ENCODE assay signal across 23 mouse cellular contexts in the genomic region with DNA sequence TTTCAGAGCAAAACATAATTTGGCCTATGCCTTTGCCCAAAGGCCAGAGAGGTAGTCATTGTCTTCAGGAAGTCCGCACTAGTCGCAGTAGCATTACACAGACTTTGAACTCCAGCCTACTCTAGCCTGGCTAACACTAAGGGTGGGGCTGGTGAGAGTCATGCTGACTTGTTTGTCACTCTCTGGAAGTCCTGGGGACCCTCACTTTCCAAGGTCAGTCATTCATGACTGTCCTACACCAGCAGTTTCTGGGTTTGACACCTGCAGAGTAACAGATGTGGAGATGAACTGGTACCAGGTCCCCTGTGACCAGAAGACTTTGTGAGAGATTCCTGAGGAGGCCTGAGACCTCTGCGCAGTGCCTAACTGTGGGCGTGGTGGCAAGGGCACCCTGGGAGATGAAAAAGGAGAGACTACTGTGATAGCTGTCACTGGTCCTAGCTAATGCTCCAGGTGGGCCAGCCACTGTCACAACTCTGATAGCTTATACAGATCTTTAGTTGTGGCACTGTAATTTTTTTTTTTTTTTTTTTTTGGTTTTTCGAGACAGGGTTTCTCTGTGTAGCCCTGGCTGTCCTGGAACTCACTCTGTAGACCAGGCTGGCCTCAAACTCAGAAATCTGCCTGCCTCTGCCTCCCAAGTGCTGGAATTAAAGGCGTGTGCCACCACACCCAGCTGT. TPM values are rescaled to one million over a fixed set of nuclear protein-coding genes. Genes with fewer than 3 reads are reported as not detected.
DNase-seq lines count a peak whose midpoint lies in the region; ATAC-seq and TF ChIP-seq lines count a peak whose summit lies in the region.
"Had no signal": no experiment of that assay in that cellular context is flagged by ENCODE, and none has a peak within 500 bp of the region (broad histone marks: within the 10 kb centered on the region; RNA-seq: fewer than 3 reads in every experiment).

No protein-coding gene starts in this region.

- H3K27ac ChIP-seq in midbrain, embryonic 11.5 days (ENCODE audit: low read depth, low read length): no peak overlapping the region
- H3K27ac ChIP-seq in midbrain, embryonic 14.5 days (replicated peaks; ENCODE audit: low read depth, low read length): no peak overlapping the region
- peak overlapping the region; percentile 33; the same call in 1 of the 2 replicates for H3K27ac ChIP-seq in ES-Bruce4 (ENCODE audit: insufficient read depth, low read length)
- H3K27ac ChIP-seq in intestine, embryonic 15.5 days: no peak overlapping the region
- H3K27ac ChIP-seq in forebrain, embryonic 14.5 days (ENCODE audit: low read depth, low read length): no peak overlapping the region
- H3K27ac ChIP-seq: gastrocnemius, adult 2 months; heart, embryonic 13.5 days; hindbrain, embryonic 15.5 days; kidney, postnatal 0 days; layer of hippocampus, adult 2 months; macrophage; midbrain, embryonic 13.5 days had no signal

- WGBS in midbrain, embryonic 11.5 days: 92% methylated on average over 5 of the region's 6 CpGs
- WGBS in midbrain, embryonic 14.5 days: 90% methylated on average over 6 of the region's 6 CpGs
- WGBS in intestine, embryonic 15.5 days: 80% methylated on average over 6 of the region's 6 CpGs
- WGBS in forebrain, embryonic 14.5 days: 91% methylated on average over 6 of the region's 6 CpGs

- no peak for TF ChIP-seq CTCF in ES-Bruce4 (IDR thresholded peaks at IDR 0.05; ENCODE audit: low read depth, low read length)

- peak; percentile 51 for DNase-seq in midbrain, embryonic 11.5 days (ENCODE audit: low spot score, missing footprints)
- DNase-seq in midbrain, embryonic 14.5 days: no peak
- peak; percentile 42 for DNase-seq in splenic B cell, adult 2 months (ENCODE audit: low read depth, low spot score)
- no peak for DNase-seq in forebrain, embryonic 14.5 days (ENCODE audit: low spot score)
- DNase-seq in left cerebral cortex, adult 9 months (ENCODE audit: low spot score in 2 of 2): no peak
- DNase-seq in left cerebral cortex, postnatal 36 days (ENCODE audit: low spot score in 2 of 2): no peak
- DNase-seq: adrenal gland, postnatal 14 days; cerebellum, adult 11-12 months; cerebellum, postnatal 25 days; embryo, embryonic 11 days; gastrocnemius, adult 2 months; kidney, adult 18-20 months; left cerebral cortex, postnatal 4 days had no signal

- ATAC-seq in midbrain, embryonic 11.5 days (ENCODE audit: low FRiP score): no peak
- ATAC-seq in midbrain, embryonic 14.5 days (ENCODE audit: low FRiP score, low TSS enrichment): no peak
- peak; percentile 74 for ATAC-seq in intestine, embryonic 15.5 days
- ATAC-seq in forebrain, embryonic 14.5 days: no peak
- ATAC-seq: midbrain, embryonic 13.5 days had no signal

- H3K4me1 ChIP-seq in midbrain, embryonic 11.5 days (ENCODE audit: control insufficient read depth, insufficient read depth, low read length): no peaks in the 10 kb centered on the region
- H3K4me1 ChIP-seq in midbrain, embryonic 14.5 days (ENCODE audit: control insufficient read depth, insufficient read depth, low read length): no peaks in the 10 kb centered on the region
- H3K4me1 ChIP-seq in ES-Bruce4 (ENCODE audit: control insufficient read depth, insufficient read depth, low read length): no peaks in the 10 kb centered on the region
- no peaks in the 10 kb centered on the region; the same call in 1 of the 2 replicates for H3K4me1 ChIP-seq in intestine, embryonic 15.5 days (replicated peaks)
- no peaks in the 10 kb centered on the region for H3K4me1 ChIP-seq in forebrain, embryonic 14.5 days (ENCODE audit: control insufficient read depth, insufficient read depth, low read length)
- H3K4me1 ChIP-seq: hindbrain, embryonic 15.5 days; midbrain, embryonic 13.5 days had no signal

- no peak for TF ChIP-seq POLR2A in ES-Bruce4 (IDR thresholded peaks at IDR 0.05; ENCODE audit: insufficient read depth, low read length)

- intact Hi-C loops in left cerebral cortex, postnatal 36 days (cut with DNase I): no loop called here

- H3K9ac ChIP-seq in midbrain, embryonic 11.5 days (ENCODE audit: low read length): no peak overlapping the region
- H3K9ac ChIP-seq in midbrain, embryonic 14.5 days (replicated peaks; ENCODE audit: low read length): no peak overlapping the region
- no peak overlapping the region for H3K9ac ChIP-seq in ES-Bruce4 (ENCODE audit: low read depth, poor library complexity, severe bottlenecking)
- H3K9ac ChIP-seq in intestine, embryonic 15.5 days: no peak overlapping the region
- no peak overlapping the region for H3K9ac ChIP-seq in forebrain, embryonic 14.5 days (ENCODE audit: low read length)
- H3K9ac ChIP-seq: heart, embryonic 13.5 days; hindbrain, embryonic 15.5 days; midbrain, embryonic 13.5 days had no signal

- 0 out of 2 replicates have a peak, but pooled peaks have one; percentile 34 for TF ChIP-seq EP300 in ES-Bruce4 (IDR thresholded peaks at IDR 0.05; ENCODE audit: insufficient read depth, low read depth, low read length)

- no peaks in the 10 kb centered on the region for H3K36me3 ChIP-seq in midbrain, embryonic 11.5 days (ENCODE audit: control insufficient read depth, insufficient read depth, low read length)
- H3K36me3 ChIP-seq in midbrain, embryonic 14.5 days (ENCODE audit: control insufficient read depth, insufficient read depth, low read length): no peaks in the 10 kb centered on the region
- H3K36me3 ChIP-seq in ES-Bruce4 (ENCODE audit: control insufficient read depth, insufficient read depth, low read length, poor library complexity, severe bottlenecking): no peaks in the 10 kb centered on the region
- no peaks in the 10 kb centered on the region for H3K36me3 ChIP-seq in intestine, embryonic 15.5 days
- H3K36me3 ChIP-seq in splenic B cell, adult 2 months (ENCODE audit: control insufficient read depth, insufficient read depth, low read length, poor library complexity, severe bottlenecking): no peaks in the 10 kb centered on the region
- H3K36me3 ChIP-seq in forebrain, embryonic 14.5 days (ENCODE audit: control insufficient read depth, insufficient read depth, low read length): no peaks in the 10 kb centered on the region
- H3K36me3 ChIP-seq: heart, embryonic 13.5 days; hindbrain, embryonic 15.5 days; midbrain, embryonic 13.5 days had no signal

- no peaks in the 10 kb centered on the region for H3K27me3 ChIP-seq in midbrain, embryonic 11.5 days (ENCODE audit: control insufficient read depth, insufficient read depth, low read length)
- H3K27me3 ChIP-seq in midbrain, embryonic 14.5 days (ENCODE audit: control insufficient read depth, insufficient read depth, low read length): no peaks in the 10 kb centered on the region
- H3K27me3 ChIP-seq in ES-Bruce4 (ENCODE audit: control insufficient read depth, insufficient read depth, low read length, poor library complexity, severe bottlenecking): no peaks in the 10 kb centered on the region
- no peaks in the 10 kb centered on the region for H3K27me3 ChIP-seq in intestine, embryonic 15.5 days (replicated peaks)
- H3K27me3 ChIP-seq in splenic B cell, adult 2 months (ENCODE audit: control insufficient read depth, insufficient read depth, low read length, poor library complexity, severe bottlenecking): no peaks in the 10 kb centered on the region
- H3K27me3 ChIP-seq in forebrain, embryonic 14.5 days (replicated peaks; ENCODE audit: control insufficient read depth, insufficient read depth, low read length): no peaks in the 10 kb centered on the region
- H3K27me3 ChIP-seq: heart, embryonic 13.5 days; hindbrain, embryonic 15.5 days; midbrain, embryonic 13.5 days had no signal

- no peak overlapping the region for H3K4me3 ChIP-seq in midbrain, embryonic 11.5 days (ENCODE audit: low read depth, low read length)
- no peak overlapping the region for H3K4me3 ChIP-seq in midbrain, embryonic 14.5 days (replicated peaks; ENCODE audit: low read depth, low read length)
- no peak overlapping the region for H3K4me3 ChIP-seq in ES-Bruce4 (ENCODE audit: low read depth, low read length)
- H3K4me3 ChIP-seq in intestine, embryonic 15.5 days (replicated peaks): no peak overlapping the region
- no peak overlapping the region for H3K4me3 ChIP-seq in forebrain, embryonic 14.5 days (ENCODE audit: low read depth, low read length)
- H3K4me3 ChIP-seq: gastrocnemius, adult 2 months; heart, embryonic 13.5 days; hindbrain, embryonic 15.5 days; layer of hippocampus, adult 2 months; midbrain, embryonic 13.5 days; myocyte had no signal

- no peaks in the 10 kb centered on the region for H3K9me3 ChIP-seq in midbrain, embryonic 11.5 days (ENCODE audit: control insufficient read depth, low read length)
- no peaks in the 10 kb centered on the region for H3K9me3 ChIP-seq in midbrain, embryonic 14.5 days (ENCODE audit: control insufficient read depth, low read length)
- no peaks in the 10 kb centered on the region for H3K9me3 ChIP-seq in ES-Bruce4 (replicated peaks; ENCODE audit: control insufficient read depth, insufficient read depth, low read length, poor library complexity, severe bottlenecking)
- no peaks in the 10 kb centered on the region for H3K9me3 ChIP-seq in intestine, embryonic 15.5 days
- no peaks in the 10 kb centered on the region for H3K9me3 ChIP-seq in forebrain, embryonic 14.5 days (replicated peaks; ENCODE audit: control insufficient read depth, low read length)
- H3K9me3 ChIP-seq: heart, embryonic 13.5 days; hindbrain, embryonic 15.5 days; midbrain, embryonic 13.5 days had no signal

- no peak overlapping the region for H3K4me2 ChIP-seq in midbrain, embryonic 11.5 days
- no peak overlapping the region for H3K4me2 ChIP-seq in midbrain, embryonic 14.5 days (ENCODE audit: low read length)
- no peak overlapping the region for H3K4me2 ChIP-seq in intestine, embryonic 15.5 days (replicated peaks)
- no peak overlapping the region for H3K4me2 ChIP-seq in forebrain, embryonic 14.5 days (ENCODE audit: low read length)
- H3K4me2 ChIP-seq: heart, embryonic 13.5 days; hindbrain, embryonic 15.5 days; midbrain, embryonic 13.5 days had no signal

RNA-seq across cellular contexts. Expression of a gene that starts 9.2 kb away (rescaled TPM):
- polyA plus RNA-seq in midbrain, embryonic 11.5 days (2014; fragmentation: Nextera tagmentation; extraction: Ambion mirVana): 1.4 and 1.9 TPM in 2 replicates
- polyA plus RNA-seq in midbrain, embryonic 14.5 days (2014; fragmentation: Nextera tagmentation; extraction: Ambion mirVana): 1.2 TPM in 1 of 2 replicates, not detected in the other
- 0.91 and 1.1 TPM in 2 replicates for polyA plus RNA-seq in ES-Bruce4 (2011; ENCODE audit: insufficient read depth, insufficient read length, low read depth, missing spikeins)
- 2.7 and 5.8 TPM in 2 replicates for polyA plus RNA-seq in intestine, embryonic 15.5 days (2015; fragmentation: Nextera tagmentation; extraction: Ambion mirVana)
- 0.58 and 1.1 TPM in 2 replicates for polyA plus RNA-seq in forebrain, embryonic 14.5 days (2014; fragmentation: Nextera tagmentation; extraction: Ambion mirVana)
- 1 to 10 TPM; 2.0 to 4.3 TPM for total RNA-seq in left cerebral cortex, postnatal 36 days (2021)

RNA-seq across cellular contexts. Expression of a gene that starts 30.3 kb away (rescaled TPM):
- polyA plus RNA-seq in midbrain, embryonic 11.5 days (2014; fragmentation: Nextera tagmentation; extraction: Ambion mirVana): 140 and 150 TPM in 2 replicates
- 94.4 and 117 TPM in 2 replicates for polyA plus RNA-seq in midbrain, embryonic 14.5 days (2014; fragmentation: Nextera tagmentation; extraction: Ambion mirVana)
- 141 and 170 TPM in 2 replicates for polyA plus RNA-seq in ES-Bruce4 (2011; ENCODE audit: insufficient read depth, insufficient read length, low read depth, missing spikeins)
- polyA plus RNA-seq in intestine, embryonic 15.5 days (2015; fragmentation: Nextera tagmentation; extraction: Ambion mirVana): 6.1 and 6.6 TPM in 2 replicates
- polyA plus RNA-seq in forebrain, embryonic 14.5 days (2014; fragmentation: Nextera tagmentation; extraction: Ambion mirVana): 105 and 111 TPM in 2 replicates
- 10 to 100 TPM; 81.0 to 83.1 TPM for total RNA-seq in left cerebral cortex, postnatal 36 days (2021)
- polyA plus RNA-seq: liver, adult 2 months; macrophage had no signal

Comparison
In these comparisons a context has a peak if more than half of its experiments do, and no peak if none do; other contexts are left out.
1. DNase-seq: peak in midbrain, embryonic 11.5 days (single experiment) and splenic B cell, adult 2 months (single experiment); none in midbrain, embryonic 14.5 days (single experiment), forebrain, embryonic 14.5 days (single experiment), left cerebral cortex, adult 9 months (0 of 2) and left cerebral cortex, postnatal 36 days (0 of 2).
2. RNA of a gene that starts 30.3 kb away (polyA plus RNA-seq): 140 to 150 TPM in midbrain, embryonic 11.5 days, 141 to 170 TPM in ES-Bruce4, 94.4 to 117 TPM in midbrain, embryonic 14.5 days and 105 to 111 TPM in forebrain, embryonic 14.5 days; 6.1 to 6.6 TPM in intestine, embryonic 15.5 days; every median in the first group is over 10 times any median in the second.